21 mouse cellular contexts compared by ENCODE assay signal in genomic region chr19:22047657-22048056, GRCm38 (mm10).
DNase-seq lines count a peak whose midpoint lies in the region; ATAC-seq lines count a peak whose summit lies in the region.
"Had no signal": no experiment of that assay in that cellular context is flagged by ENCODE, and none has a peak within 500 bp of the region (broad histone marks: within the 10 kb centered on the region; RNA-seq: fewer than 3 reads in every experiment).

No protein-coding gene starts in this region.

- peak; percentile 68; the same call in 1 of the 2 replicates for ATAC-seq in forebrain, embryonic 14.5 days
- no peak for ATAC-seq in forebrain, embryonic 12.5 days (ENCODE audit: low FRiP score)
- ATAC-seq: midbrain, embryonic 15.5 days had no signal

- 68% methylated on average over 6 of the region's 6 CpGs for WGBS in forebrain, embryonic 14.5 days
- 84% methylated on average over 6 of the region's 6 CpGs for WGBS in forebrain, embryonic 12.5 days

- no peaks in the 10 kb centered on the region for H3K36me3 ChIP-seq in forebrain, embryonic 14.5 days (ENCODE audit: control insufficient read depth, insufficient read depth, low read length)
- H3K36me3 ChIP-seq in forebrain, embryonic 12.5 days (replicated peaks), result no peaks in the 10 kb centered on the region
- H3K36me3 ChIP-seq: heart, embryonic 15.5 days; limb, embryonic 15.5 days; midbrain, embryonic 15.5 days; neural tube, embryonic 15.5 days had no signal

- no peak overlapping the region for H3K4me3 ChIP-seq in forebrain, embryonic 14.5 days (ENCODE audit: low read depth, low read length)
- H3K4me3 ChIP-seq in forebrain, embryonic 12.5 days (replicated peaks), result no peak overlapping the region
- H3K4me3 ChIP-seq: heart, adult 2 months; heart, embryonic 15.5 days; limb, embryonic 15.5 days; megakaryocyte, embryonic 14.5 days; midbrain, embryonic 15.5 days; neural tube, embryonic 15.5 days had no signal

- H3K9me3 ChIP-seq in forebrain, embryonic 14.5 days (replicated peaks; ENCODE audit: control insufficient read depth, low read length), result no peaks in the 10 kb centered on the region
- no peaks in the 10 kb centered on the region for H3K9me3 ChIP-seq in forebrain, embryonic 12.5 days
- H3K9me3 ChIP-seq: heart, embryonic 15.5 days; limb, embryonic 15.5 days; megakaryocyte, embryonic 14.5 days; midbrain, embryonic 15.5 days; neural tube, embryonic 15.5 days had no signal

- no peak overlapping the region for H3K4me2 ChIP-seq in forebrain, embryonic 14.5 days (ENCODE audit: low read length)
- no peak overlapping the region for H3K4me2 ChIP-seq in forebrain, embryonic 12.5 days
- H3K4me2 ChIP-seq: heart, embryonic 15.5 days; limb, embryonic 15.5 days; midbrain, embryonic 15.5 days; neural tube, embryonic 15.5 days had no signal

- no peak overlapping the region for H3K27ac ChIP-seq in forebrain, embryonic 14.5 days (ENCODE audit: low read depth, low read length)
- H3K27ac ChIP-seq in forebrain, embryonic 12.5 days, result no peak overlapping the region
- H3K27ac ChIP-seq: heart, adult 2 months; heart, embryonic 15.5 days; limb, embryonic 15.5 days; midbrain, embryonic 15.5 days; neural tube, embryonic 15.5 days had no signal

- no peak overlapping the region for H3K9ac ChIP-seq in forebrain, embryonic 14.5 days (ENCODE audit: low read length)
- no peak overlapping the region for H3K9ac ChIP-seq in forebrain, embryonic 12.5 days
- H3K9ac ChIP-seq: heart, embryonic 15.5 days; limb, embryonic 15.5 days; midbrain, embryonic 15.5 days; neural tube, embryonic 15.5 days had no signal

- H3K4me1 ChIP-seq in forebrain, embryonic 14.5 days (ENCODE audit: control insufficient read depth, insufficient read depth, low read length), result peaks cover 2% of the 10 kb centered on the region; the same call in 1 of the 2 replicates
- no peaks in the 10 kb centered on the region for H3K4me1 ChIP-seq in forebrain, embryonic 12.5 days
- H3K4me1 ChIP-seq: heart, embryonic 15.5 days; limb, embryonic 15.5 days; megakaryocyte, embryonic 14.5 days; midbrain, embryonic 15.5 days; neural tube, embryonic 15.5 days had no signal

- H3K27me3 ChIP-seq in forebrain, embryonic 14.5 days (replicated peaks; ENCODE audit: control insufficient read depth, insufficient read depth, low read length), result no peaks in the 10 kb centered on the region
- no peaks in the 10 kb centered on the region for H3K27me3 ChIP-seq in forebrain, embryonic 12.5 days
- H3K27me3 ChIP-seq: CH12.LX; heart, embryonic 15.5 days; limb, embryonic 15.5 days; megakaryocyte, embryonic 14.5 days; midbrain, embryonic 15.5 days; neural tube, embryonic 15.5 days had no signal

- DNase-seq in forebrain, embryonic 14.5 days (ENCODE audit: low spot score), result peak; percentile 62
- peak; percentile 15 for DNase-seq in Muller cell, postnatal 12 days (ENCODE audit: inconsistent ontology term)
- DNase-seq in brain, embryonic 18.5 days (ENCODE audit: low read depth, low spot score), result peak; percentile 49
- peak; percentile 27 for DNase-seq in layer of hippocampus, adult 9-11 months
- no peak for DNase-seq in heart, adult 9 months (ENCODE audit: low spot score in 2 of 2)
- DNase-seq in spleen, postnatal 4 days (ENCODE audit: low spot score in 2 of 2), result no peak
- DNase-seq: gastrocnemius, postnatal 10 days; heart, adult 2 months; heart, postnatal 4 days; kidney, adult 11 months; lung, postnatal 14 days; right cerebral cortex, postnatal 14 days; spleen, adult 18-20 months; thymus, postnatal 36 days had no signal

Comparison
In these comparisons a context has a peak if more than half of its experiments do, and no peak if none do; other contexts are left out.
1. DNase-seq: peak in forebrain, embryonic 14.5 days (single experiment), Muller cell, postnatal 12 days (single experiment), brain, embryonic 18.5 days (single experiment) and layer of hippocampus, adult 9-11 months (single experiment); none in heart, adult 9 months (0 of 2) and spleen, postnatal 4 days (0 of 2).